Mouse (Mus musculus): ENCODE results near the gene Gm3591. TPM values are rescaled to one million over a fixed set of nuclear protein-coding genes. Genes with fewer than 3 reads are reported as not detected.
"Not testable (repeated sequence)": the region's sequence is repeated elsewhere in the genome, so short reads cannot be mapped to it uniquely, and the experiment has no call there.

Gm3591 gene
- total RNA-seq (2021): under 1 TPM in 1 of 2 experiments, not detected in 1; 0.70 TPM

- DNase-seq (ENCODE audit: low spot score in 2 of 2); intact Hi-C loops (cut with DNase I): not testable (repeated sequence)
These were observed at the start of gene Gm3591 for GRCm38 (mm10) chr14:6412382-6412781. TSS of gene Gm3591 (minus strand) at chr14:6412482.

- DNase-seq (ENCODE audit: low spot score in 2 of 2); intact Hi-C loops (cut with DNase I): not testable (repeated sequence)
These were observed 32.2 kb upstream of the Gm3591 start, which contains the start of gene Gm3594 for GRCm38 (mm10) chr14:6444511-6444910. TSS of gene Gm3594 (minus strand) at chr14:6444611.

GRCm38 (mm10) chr14:6440774-6441173 is 28.5 kb upstream of the Gm3591 start:
- intact Hi-C loops (cut with DNase I); DNase-seq (ENCODE audit: low spot score in 2 of 2): not testable (repeated sequence)

- DNase-seq (ENCODE audit: low spot score in 2 of 2); intact Hi-C loops (cut with DNase I): not testable (repeated sequence)
These were observed 27.9 kb upstream of the Gm3591 start for GRCm38 (mm10) chr14:6440206-6440605.

GRCm38 (mm10) chr14:6426766-6427165 is 14.5 kb upstream of the Gm3591 start:
- peak; percentile 18 to 34 for DNase-seq (ENCODE audit: low spot score in 2 of 2)
- intact Hi-C loops (cut with DNase I): not testable (repeated sequence)

- intact Hi-C loops (cut with DNase I); DNase-seq (ENCODE audit: low spot score in 2 of 2): not testable (repeated sequence)
These were observed 14.1 kb upstream of the Gm3591 start for GRCm38 (mm10) chr14:6426353-6426752.

- intact Hi-C loops (cut with DNase I); DNase-seq (ENCODE audit: low spot score in 2 of 2): not testable (repeated sequence)
These were observed 22.1 kb downstream of the Gm3591 start, which contains the start of gene Gm16440 for GRCm38 (mm10) chr14:6390219-6390618. TSS of gene Gm16440 (minus strand) at chr14:6390319.

Other genes with a start within 250 kb of the Gm3591 start
- under 1 TPM; 0.34 to 0.62 TPM for gene Gm21560, start 193.2 kb downstream of the Gm3591 start, total RNA-seq (2021)
- 1 to 10 TPM in 1 of 2 experiments, under 1 TPM in 1; 0.96 to 1.5 TPM for gene Gm3411, start 125.2 kb downstream of the Gm3591 start, total RNA-seq (2021)
- gene Gm21103, start 107.6 kb downstream of the Gm3591 start, total RNA-seq (2021): not detected
- gene Gm3618, start 68.8 kb downstream of the Gm3591 start, total RNA-seq (2021): not detected
- not detected for gene Gm16440, start 22.2 kb downstream of the Gm3591 start, total RNA-seq (2021)
- not detected for gene Gm3594, start 32.1 kb upstream of the Gm3591 start, total RNA-seq (2021)
- gene Gm8356, start 124.8 kb upstream of the Gm3591 start, total RNA-seq (2021): not detected
- gene Gm3629, start 178.1 kb upstream of the Gm3591 start, total RNA-seq (2021): 1 to 10 TPM in 1 of 2 experiments, under 1 TPM in 1; 0.68 to 1.2 TPM
- not detected for gene Gm3460, start 209.9 kb upstream of the Gm3591 start, total RNA-seq (2021)